Mouse (Mus musculus): ENCODE data around the gene Gm11492.

Gene Gm11492

DNA sequence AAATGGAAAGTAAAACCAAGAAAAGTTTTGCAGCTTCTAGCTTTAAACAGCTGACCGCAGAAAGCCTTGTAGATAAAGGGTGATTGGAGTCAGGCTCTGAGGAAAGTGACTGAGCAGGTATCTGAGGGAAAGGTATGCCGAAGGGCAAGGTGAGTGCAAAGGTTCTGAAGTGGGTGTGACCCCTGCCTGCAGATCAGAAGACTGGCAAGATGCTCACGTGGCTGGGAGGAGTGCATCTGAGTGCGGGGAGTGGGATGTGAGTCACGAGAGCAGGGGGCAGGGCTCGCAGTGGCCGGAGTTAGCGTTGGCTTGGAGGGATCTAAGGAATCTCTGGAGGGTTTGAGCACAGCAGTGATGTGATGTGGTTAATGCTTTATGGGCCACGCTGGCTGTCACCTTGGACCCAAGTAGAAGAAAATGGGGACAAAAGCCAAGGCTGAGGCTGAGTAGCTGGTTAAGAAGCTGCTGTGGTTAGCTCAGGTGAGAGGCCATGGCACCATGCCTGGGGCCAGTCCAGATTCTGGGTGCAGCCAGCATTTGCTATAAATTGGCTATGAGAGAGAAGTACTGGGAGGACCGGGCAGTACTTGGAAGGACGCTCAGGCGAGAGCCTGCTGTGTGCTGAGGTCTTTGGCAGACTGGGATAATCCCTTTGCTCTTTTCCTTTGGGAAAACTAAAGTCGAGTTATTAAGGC, 33.1 kb downstream of the Gm11492 start:
- DNase-seq (ENCODE audit: low read depth, low spot score), result no peak

DNA sequence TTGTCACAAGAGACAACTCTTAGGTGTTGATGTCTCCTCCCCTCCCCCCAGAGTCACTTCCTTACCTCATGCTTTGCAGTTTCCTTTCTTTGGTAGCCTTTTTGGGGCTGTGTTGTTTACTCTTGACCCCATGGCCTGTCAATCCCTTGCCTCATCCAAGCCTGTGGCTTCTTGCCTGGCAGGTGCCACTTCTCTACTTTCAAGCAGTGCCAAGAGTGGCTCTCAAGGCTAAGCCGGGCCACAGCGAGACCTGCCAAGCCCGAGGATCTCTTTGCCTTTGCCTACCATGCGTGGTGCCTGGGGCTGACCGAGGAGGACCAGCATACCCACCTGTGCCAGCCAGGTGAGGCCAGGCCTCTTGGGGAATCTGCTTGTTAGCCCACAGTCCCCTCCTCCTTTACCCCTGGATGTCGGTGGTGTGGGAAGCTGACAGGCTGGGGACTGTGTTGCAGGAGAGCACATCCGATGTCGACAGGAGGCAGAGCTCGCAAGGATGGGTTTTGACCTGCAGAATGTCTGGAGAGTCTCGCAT, 33.9 kb downstream of the Gm11492 start:
- DNase-seq (ENCODE audit: low read depth, low spot score), result no peak

DNA sequence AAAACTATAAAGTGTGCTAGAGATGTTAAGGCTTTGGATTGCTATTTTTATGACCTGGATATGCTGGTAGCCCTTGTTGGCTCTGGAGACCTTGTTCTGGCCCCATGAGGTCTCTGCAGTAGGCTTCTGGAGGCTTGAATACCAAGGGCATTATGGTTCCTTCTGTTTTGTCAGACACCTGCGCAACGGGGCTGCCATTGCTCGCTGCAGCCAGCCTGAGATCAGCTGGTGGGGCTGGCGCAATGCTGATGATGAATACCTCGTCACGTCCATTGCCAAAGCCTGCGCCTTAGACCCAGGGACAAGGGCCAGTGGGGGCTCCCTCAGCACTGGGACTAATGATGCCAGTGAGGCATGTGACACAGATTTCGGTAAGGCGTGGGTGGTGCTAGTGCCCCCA, 35.8 kb downstream of the Gm11492 start:
- DNase-seq (ENCODE audit: low read depth, low spot score), result no peak

DNA sequence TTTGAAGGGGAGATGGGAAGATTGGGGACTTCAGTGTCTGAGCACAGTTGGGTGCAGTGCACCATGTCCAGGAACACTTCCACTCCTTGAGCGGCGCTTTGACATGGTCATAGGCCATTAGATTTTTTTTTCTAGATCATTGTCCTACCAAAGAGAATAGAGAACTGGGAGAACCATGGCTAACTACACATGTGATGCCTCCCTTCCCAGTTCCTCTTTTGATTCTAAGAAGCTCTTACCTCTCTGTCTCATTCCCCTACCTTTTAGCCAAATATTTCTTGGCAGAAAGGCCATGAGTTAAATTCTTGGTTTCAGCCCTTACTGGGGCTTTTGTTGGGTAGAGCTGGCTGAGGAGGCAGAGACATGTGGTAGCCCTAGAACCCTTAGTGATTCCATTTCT, 37.1 kb downstream of the Gm11492 start:
- DNase-seq (ENCODE audit: low read depth, low spot score), result no peak

DNA sequence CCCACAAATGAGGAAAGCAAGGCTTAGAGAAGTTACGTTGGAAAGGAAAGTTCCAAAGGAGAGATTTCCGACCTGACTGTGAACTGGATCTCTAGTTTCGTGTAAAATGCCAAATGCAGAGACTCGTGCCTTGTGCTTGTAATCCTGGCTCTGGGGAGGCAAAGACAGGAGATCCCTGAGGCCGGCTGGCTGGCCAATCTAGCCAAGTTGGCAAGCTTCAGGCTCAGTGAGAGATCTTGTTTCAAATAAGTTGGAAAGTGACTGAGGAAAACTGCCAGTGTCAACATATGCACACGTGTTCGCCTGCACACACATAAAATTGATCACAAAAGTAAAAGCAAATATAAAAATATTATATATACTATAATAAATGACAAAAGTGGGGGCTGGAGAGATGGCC, 42.8 kb downstream of the Gm11492 start:
- DNase-seq (ENCODE audit: low read depth, low spot score), result no peak

DNA sequence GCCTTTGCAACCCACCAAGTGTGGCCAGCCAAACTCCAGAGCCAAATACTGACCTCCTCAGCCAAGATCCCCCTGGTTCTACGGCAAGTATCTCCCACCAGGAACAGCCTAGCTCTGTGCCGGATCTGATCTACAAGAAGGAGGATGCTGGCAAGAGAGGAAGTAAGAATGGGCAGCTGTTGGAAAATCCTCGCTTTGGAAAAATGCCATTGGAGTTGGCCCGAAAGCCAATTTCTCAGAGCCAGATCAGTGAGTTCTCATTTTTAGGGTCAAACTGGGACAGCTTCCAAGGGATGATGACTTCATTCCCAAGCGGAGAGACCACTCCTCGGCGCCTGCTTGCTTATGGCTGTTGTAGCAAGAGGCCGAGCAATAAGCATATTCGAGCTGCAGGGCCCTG, 45.1 kb downstream of the Gm11492 start:
- no peak for DNase-seq (ENCODE audit: low read depth, low spot score)

DNA sequence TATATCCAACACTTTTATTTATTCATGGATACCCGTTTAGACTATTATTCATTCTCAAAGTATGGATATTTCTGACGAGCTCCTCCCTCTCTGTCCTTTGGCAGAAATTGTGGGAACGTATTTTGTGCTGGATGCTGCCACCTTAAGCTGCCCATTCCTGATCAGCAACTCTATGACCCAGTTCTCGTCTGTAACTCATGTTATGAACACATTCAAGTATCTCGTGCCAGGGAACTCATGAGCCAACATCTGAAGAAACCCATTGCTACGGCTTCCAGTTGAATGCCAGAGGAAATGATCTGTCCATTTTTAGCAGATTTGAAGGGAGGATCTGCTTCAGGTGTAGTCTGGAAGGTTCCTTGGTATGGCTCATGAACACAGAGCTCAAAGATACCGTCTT, 47.5 kb downstream of the Gm11492 start:
- no peak for DNase-seq (ENCODE audit: low read depth, low spot score)

DNA sequence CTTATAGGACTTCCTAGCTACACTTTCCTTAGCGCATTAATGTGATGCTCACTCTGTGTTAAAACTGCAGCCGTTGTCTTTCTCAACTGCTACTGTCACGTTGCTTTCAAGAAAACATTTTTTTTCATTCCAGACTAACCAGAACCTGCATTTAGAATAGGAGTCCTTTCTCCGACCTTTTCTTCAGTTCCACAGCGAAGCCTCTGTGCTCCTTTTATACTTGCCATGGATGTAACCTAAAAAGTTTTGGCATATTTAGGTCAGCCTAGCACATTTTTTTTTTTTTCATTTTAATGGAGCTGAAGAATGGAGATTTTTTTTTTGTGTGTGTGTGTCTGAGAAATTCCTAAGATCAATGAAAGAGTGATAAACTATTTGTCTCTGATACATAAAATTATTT, 49.1 kb downstream of the Gm11492 start:
- DNase-seq (ENCODE audit: low read depth, low spot score), result no peak

DNA sequence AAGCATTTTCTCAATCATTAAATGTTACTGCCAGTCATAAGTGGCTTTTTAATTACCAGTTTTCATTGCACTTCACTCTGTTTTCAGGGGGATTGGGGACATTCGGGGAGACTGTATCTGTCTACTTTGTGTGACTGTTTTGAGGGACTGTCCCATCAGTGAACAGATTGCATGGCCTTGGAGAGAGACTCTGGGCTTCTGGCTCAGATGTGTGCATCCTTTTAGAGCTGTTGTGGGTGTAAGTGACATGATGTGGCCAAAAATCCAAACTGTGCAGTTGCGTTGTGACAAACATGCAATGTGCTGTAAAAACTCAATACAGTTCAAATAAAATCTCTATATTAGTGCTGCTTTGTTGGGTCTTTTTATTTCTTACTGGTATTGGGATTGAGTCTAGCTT, 49.5 kb downstream of the Gm11492 start:
- no peak for DNase-seq (ENCODE audit: low read depth, low spot score)

DNA sequence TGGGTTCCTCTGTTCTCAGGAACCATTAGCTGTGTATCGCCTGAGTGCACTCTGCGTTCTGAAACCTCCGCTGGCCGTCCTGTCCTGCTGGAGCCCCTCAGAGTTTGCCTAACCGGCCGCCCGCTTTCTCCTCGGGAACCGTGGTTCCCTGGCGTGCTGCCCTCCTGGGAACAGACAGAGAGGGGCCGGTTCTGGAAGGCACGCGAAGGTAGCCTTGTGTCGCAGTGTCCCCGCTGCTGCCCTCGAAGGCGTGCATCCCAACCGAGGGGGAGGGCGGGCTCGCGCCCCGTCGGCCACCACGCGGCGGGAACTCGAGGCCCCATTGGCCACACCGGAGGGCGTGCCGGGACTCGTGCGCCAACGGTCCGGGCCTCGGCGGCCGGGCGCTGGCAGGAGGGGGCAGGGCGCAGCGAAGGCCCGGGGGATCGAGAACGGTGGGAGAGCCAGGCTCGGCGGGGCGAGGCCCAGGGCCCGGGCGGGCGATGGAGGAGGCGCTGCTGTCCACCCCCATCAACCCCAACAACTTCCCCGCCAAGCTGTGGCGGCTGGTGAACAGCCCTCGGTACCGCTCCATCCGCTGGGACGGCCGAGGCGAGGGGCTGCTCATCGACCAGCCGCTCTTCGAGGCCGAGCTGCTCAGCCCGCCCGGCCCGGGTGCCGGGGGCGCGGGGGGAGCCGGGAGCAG, 50.5 kb downstream of the Gm11492 start, which contains the start of gene Hsf5:
Hsf5 (plus strand) TSS at position 375 of the 685 bp plus-strand sequence.
- no peak for DNase-seq (ENCODE audit: low read depth, low spot score)

DNA sequence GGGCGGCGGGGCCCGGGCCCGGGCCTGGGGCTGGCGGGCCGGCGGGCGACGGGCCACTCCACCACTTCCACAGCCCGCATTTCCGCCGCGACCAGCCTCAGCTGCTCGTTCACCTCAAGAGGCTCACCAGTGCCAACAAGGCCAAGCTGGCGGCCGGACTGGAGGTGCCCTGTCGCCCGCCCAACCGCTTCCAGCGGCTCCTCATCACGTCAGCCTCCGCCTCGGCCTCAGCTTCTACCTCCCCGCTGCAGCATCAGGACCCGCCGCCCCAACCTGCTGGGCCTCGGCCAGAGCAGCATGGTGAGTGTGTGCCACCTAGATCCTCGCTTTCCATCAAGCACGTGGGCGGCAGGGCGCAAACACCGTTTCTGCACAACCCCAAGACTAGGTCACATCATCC, 51.2 kb downstream of the Gm11492 start:
- DNase-seq (ENCODE audit: low read depth, low spot score), result no peak
